Mouse (Mus musculus): ENCODE data around the gene Cenpp.

- no peak for TF ChIP-seq EP300 (IDR thresholded peaks at IDR 0.05; ENCODE audit: insufficient read depth, low read depth, low read length)
- no peak for TF ChIP-seq POLR2A (IDR thresholded peaks at IDR 0.05; ENCODE audit: insufficient read depth, low read depth, low read length)
Observed at GRCm38 (mm10) chr13:49538693-49539092, 113.9 kb downstream of the Cenpp start.

All from heart, adult 2 months (tissue).